Mouse (Mus musculus): ENCODE data around the gene Abcb1a. TPM values are rescaled to one million over a fixed set of nuclear protein-coding genes. Genes with fewer than 3 reads are reported as not detected.

Abcb1a gene
- 1.5 and 2.0 TPM in 2 replicates for polyA plus RNA-seq (2012; rRNA removed)

DNA sequence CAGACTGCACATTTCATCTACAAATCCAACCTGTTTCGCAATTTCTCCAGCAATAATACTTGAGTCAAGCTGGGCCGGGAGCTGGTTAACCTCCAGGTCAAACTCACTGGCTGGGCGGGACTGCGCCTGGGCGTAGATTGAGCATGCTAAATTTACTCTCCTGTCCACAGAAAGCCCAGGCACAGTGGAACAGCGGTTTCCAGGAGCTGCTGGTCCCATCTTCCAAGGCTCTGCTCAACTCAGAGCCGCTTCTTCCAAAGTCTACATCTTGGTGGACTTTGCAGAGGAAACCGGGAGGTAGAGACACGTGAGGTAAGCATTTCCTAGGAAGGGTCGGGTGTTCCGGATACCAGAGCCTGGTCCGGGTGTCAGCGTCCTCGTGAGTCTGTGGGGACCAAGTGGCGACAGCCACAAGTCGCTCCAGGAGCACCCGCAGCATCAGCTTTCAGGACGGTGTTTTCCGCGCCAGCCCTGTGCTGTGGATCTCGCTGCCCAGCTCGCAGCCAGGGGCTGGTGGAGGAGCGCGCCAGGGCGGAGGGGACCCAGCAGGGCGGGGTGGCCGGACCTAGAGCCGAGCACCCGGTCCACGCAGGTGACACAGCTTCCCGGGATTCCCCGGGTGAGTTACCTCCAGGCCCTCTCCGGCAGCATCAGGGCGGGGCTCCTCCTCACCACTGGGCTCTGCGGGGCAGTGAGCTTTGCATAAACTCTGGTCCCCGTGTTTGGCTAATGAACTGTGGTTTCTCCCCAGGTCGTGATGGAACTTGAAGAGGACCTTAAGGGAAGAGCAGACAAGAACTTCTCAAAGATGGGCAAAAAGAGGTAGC lies at the start of gene Abcb1a:
Gene Abcb1a, plus strand, starts transcription at position 167 of the 827 bp plus-strand sequence.
- Histone ChIP-seq H3K36me3 (ENCODE audit: control insufficient read depth, insufficient read depth, low read length) (no peaks in the 10 kb centered on the region), H3K4me3 (ENCODE audit: control insufficient read depth, low read depth, low read length) (peak within 1 kb of the TSS; percentile 12; the same call in 1 of the 2 replicates), H3K27ac (ENCODE audit: control insufficient read depth, insufficient read depth, low read depth, low read length) (no peak within 1 kb of the TSS), H3K4me1 (ENCODE audit: control insufficient read depth, insufficient read depth, low read length) (no peaks in the 10 kb centered on the region; the same call in 1 of the 2 replicates), H3K27me3 (ENCODE audit: control insufficient read depth, insufficient read depth, low read length) (no peaks in the 10 kb centered on the region)
- TF ChIP-seq POLR2A (IDR thresholded peaks at IDR 0.05; ENCODE audit: control insufficient read depth, low read depth, low read length): no peak
- no peak for TF ChIP-seq CTCF (IDR thresholded peaks at IDR 0.05; ENCODE audit: control insufficient read depth, insufficient read depth, insufficient replicate concordance, low read depth, low read length)

GRCm38 (mm10) chr5:8622071-8622595 lies 37.7 kb upstream of the Abcb1a start:
- Histone ChIP-seq H3K27me3 (ENCODE audit: control insufficient read depth, insufficient read depth, low read length) (no peaks in the 10 kb centered on the region), H3K4me1 (ENCODE audit: control insufficient read depth, insufficient read depth, low read length) (peaks cover 5% of the 10 kb centered on the region), H3K27ac (ENCODE audit: control insufficient read depth, insufficient read depth, low read depth, low read length) (peak overlapping the region; percentile 78), H3K4me3 (ENCODE audit: control insufficient read depth, low read depth, low read length) (peak overlapping the region; percentile 86), H3K36me3 (ENCODE audit: control insufficient read depth, insufficient read depth, low read length) (no peaks in the 10 kb centered on the region)
- TF ChIP-seq POLR2A (IDR thresholded peaks at IDR 0.05; ENCODE audit: control insufficient read depth, low read depth, low read length) (no peak), CTCF (IDR thresholded peaks at IDR 0.05; ENCODE audit: control insufficient read depth, insufficient read depth, insufficient replicate concordance, low read depth, low read length) (no peak)

DNA sequence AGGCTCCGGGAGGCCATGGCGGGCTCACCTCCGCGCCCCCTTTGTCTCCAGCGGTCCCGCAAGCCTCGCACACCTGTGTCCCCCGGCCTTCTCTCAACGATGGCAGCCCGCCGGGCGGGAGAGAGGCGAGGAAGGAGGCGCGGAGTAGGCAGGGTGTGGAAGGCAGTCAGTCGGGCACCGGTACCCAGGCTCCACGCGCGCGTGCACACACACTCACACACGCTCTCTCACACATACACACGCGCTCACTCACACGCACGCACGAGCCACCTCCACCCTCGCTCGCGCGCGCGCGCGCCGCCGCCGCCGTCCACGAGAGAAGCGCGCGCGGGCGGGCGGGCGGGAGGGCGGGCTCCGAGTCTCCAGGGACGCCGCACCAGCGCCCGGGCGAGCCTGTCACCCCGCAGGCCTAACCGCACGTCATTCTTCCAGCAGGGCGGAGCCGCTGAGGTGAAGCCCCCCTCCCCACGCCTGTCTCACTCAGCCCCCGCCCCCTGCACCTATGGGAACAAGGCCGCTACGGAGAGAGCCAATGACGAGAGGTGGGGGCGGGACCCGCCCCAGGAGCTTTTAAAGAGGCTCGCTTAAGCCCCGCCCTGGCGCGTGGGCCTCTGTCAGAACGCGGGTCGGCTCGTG lies 37.2 kb upstream of the Abcb1a start, which contains the start of gene Rundc3b:
Gene Rundc3b, minus strand, starts transcription at position 357 of the 636 bp plus-strand sequence.
- Histone ChIP-seq H3K36me3 (ENCODE audit: control insufficient read depth, insufficient read depth, low read length) (no peaks in the 10 kb centered on the region), H3K4me1 (ENCODE audit: control insufficient read depth, insufficient read depth, low read length) (peaks cover 5% of the 10 kb centered on the region), H3K27ac (ENCODE audit: control insufficient read depth, insufficient read depth, low read depth, low read length) (peak within 1 kb of the TSS; percentile 78), H3K4me3 (ENCODE audit: control insufficient read depth, low read depth, low read length) (peak within 1 kb of the TSS; percentile 86), H3K27me3 (ENCODE audit: control insufficient read depth, insufficient read depth, low read length) (no peaks in the 10 kb centered on the region)
- TF ChIP-seq CTCF (IDR thresholded peaks at IDR 0.05; ENCODE audit: control insufficient read depth, insufficient read depth, insufficient replicate concordance, low read depth, low read length): no peak
- no peak for TF ChIP-seq POLR2A (IDR thresholded peaks at IDR 0.05; ENCODE audit: control insufficient read depth, low read depth, low read length)

- TF ChIP-seq POLR2A (IDR thresholded peaks at IDR 0.05; ENCODE audit: control insufficient read depth, low read depth, low read length) (no peak), CTCF (IDR thresholded peaks at IDR 0.05; ENCODE audit: control insufficient read depth, insufficient read depth, insufficient replicate concordance, low read depth, low read length) (no peak)
- Histone ChIP-seq H3K36me3 (ENCODE audit: control insufficient read depth, insufficient read depth, low read length) (no peaks in the 10 kb centered on the region), H3K27ac (ENCODE audit: control insufficient read depth, insufficient read depth, low read depth, low read length) (no peak overlapping the region)
Measured at GRCm38 (mm10) chr5:8632901-8633300, 27.0 kb upstream of the Abcb1a start.

GRCm38 (mm10) chr5:8634489-8634975 lies 25.3 kb upstream of the Abcb1a start:
- H3K27me3 ChIP-seq (ENCODE audit: control insufficient read depth, insufficient read depth, low read length): no peaks in the 10 kb centered on the region
- no peak overlapping the region for H3K4me3 ChIP-seq (ENCODE audit: control insufficient read depth, low read depth, low read length)
- H3K27ac ChIP-seq (ENCODE audit: control insufficient read depth, insufficient read depth, low read depth, low read length): no peak overlapping the region
- TF ChIP-seq CTCF (IDR thresholded peaks at IDR 0.05; ENCODE audit: control insufficient read depth, insufficient read depth, insufficient replicate concordance, low read depth, low read length) (no peak), POLR2A (IDR thresholded peaks at IDR 0.05; ENCODE audit: control insufficient read depth, low read depth, low read length) (no peak)
- H3K4me1 ChIP-seq (ENCODE audit: control insufficient read depth, insufficient read depth, low read length): no peaks in the 10 kb centered on the region
- no peaks in the 10 kb centered on the region for H3K36me3 ChIP-seq (ENCODE audit: control insufficient read depth, insufficient read depth, low read length)

More at GRCm38 (mm10) chr5:8632901-8633300, 27.0 kb upstream of the Abcb1a start:
- no peaks in the 10 kb centered on the region for H3K27me3 ChIP-seq (ENCODE audit: control insufficient read depth, insufficient read depth, low read length)
- H3K4me3 ChIP-seq (ENCODE audit: control insufficient read depth, low read depth, low read length): no peak overlapping the region
- no peaks in the 10 kb centered on the region for H3K4me1 ChIP-seq (ENCODE audit: control insufficient read depth, insufficient read depth, low read length)

DNA sequence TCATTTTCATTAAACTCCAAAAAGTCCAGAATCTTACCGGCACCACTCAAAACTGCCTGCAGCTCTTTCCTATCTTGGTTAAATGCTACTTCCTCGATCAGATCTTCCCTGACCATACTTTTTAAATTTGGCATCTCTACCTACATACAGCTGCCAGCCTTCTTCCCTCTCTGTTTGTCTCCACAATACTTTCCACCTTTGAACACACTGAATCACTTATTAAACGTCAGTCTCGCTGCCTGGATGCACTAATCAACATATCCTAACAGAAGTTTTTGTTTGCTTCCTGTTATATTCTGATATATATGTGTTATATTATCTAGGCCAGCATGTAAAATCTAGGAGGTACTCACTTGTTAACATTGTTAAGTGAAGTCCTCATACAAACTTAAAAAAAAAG lies 11.6 kb upstream of the Abcb1a start:
- Histone ChIP-seq H3K4me1 (ENCODE audit: control insufficient read depth, insufficient read depth, low read length) (no peaks in the 10 kb centered on the region), H3K27me3 (ENCODE audit: control insufficient read depth, insufficient read depth, low read length) (no peaks in the 10 kb centered on the region), H3K27ac (ENCODE audit: control insufficient read depth, insufficient read depth, low read depth, low read length) (no peak overlapping the region), H3K4me3 (ENCODE audit: control insufficient read depth, low read depth, low read length) (no peak overlapping the region), H3K36me3 (ENCODE audit: control insufficient read depth, insufficient read depth, low read length) (no peaks in the 10 kb centered on the region)
- no peak for TF ChIP-seq CTCF (IDR thresholded peaks at IDR 0.05; ENCODE audit: control insufficient read depth, insufficient read depth, insufficient replicate concordance, low read depth, low read length)
- no peak for TF ChIP-seq POLR2A (IDR thresholded peaks at IDR 0.05; ENCODE audit: control insufficient read depth, low read depth, low read length)

DNA sequence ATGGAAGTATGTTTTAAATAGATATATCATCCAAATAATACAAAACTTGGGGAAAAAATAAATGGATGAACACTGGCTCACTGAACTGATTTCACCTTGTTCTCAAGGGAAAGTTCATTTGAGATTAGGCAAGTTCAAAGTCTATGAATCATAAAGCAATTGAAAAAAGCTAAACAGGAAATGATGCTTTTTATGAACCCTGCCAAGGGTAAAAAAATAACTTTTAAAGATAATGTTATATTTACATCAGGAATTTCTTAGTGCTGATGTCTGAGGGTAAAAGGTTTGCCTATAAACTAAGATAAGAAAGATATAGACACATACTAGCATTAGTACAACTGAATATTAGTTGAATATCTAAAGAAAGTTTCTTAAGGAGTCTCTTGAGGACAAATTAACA lies 11.1 kb upstream of the Abcb1a start:
- H3K36me3 ChIP-seq (ENCODE audit: control insufficient read depth, insufficient read depth, low read length): no peaks in the 10 kb centered on the region
- no peaks in the 10 kb centered on the region for H3K27me3 ChIP-seq (ENCODE audit: control insufficient read depth, insufficient read depth, low read length)
- TF ChIP-seq POLR2A (IDR thresholded peaks at IDR 0.05; ENCODE audit: control insufficient read depth, low read depth, low read length) (no peak), CTCF (IDR thresholded peaks at IDR 0.05; ENCODE audit: control insufficient read depth, insufficient read depth, insufficient replicate concordance, low read depth, low read length) (no peak)
- no peaks in the 10 kb centered on the region for H3K4me1 ChIP-seq (ENCODE audit: control insufficient read depth, insufficient read depth, low read length)
- H3K27ac ChIP-seq (ENCODE audit: control insufficient read depth, insufficient read depth, low read depth, low read length): no peak overlapping the region
- H3K4me3 ChIP-seq (ENCODE audit: control insufficient read depth, low read depth, low read length): no peak overlapping the region

All from testis, adult 2 months (tissue).